Mouse (Mus musculus) layer of hippocampus, adult 18-20 months (tissue): ENCODE measurements at regions not wholly inside any gene's neighbourhood (a gene's known extent, or its start where the extent isn't known, plus 50 kb on each side); places are given as distances from the start of the nearest gene placed in this dataset.
A peak's percentile ranks its signal among the peaks of the same experiment; 100 is the strongest.
"Not testable (repeated sequence)": the region's sequence is repeated elsewhere in the genome, so short reads cannot be mapped to it uniquely, and the experiment has no call there.

Experiments
- DNase-seq, 2 experiments: peaks; one replicate each; pipeline ENCODE4 v3.0.0; 2022; ENCODE audit warnings: low spot score in 2 of 2

GRCm38 (mm10) chr15:93094202-93095135, 180.5 kb downstream of the Gxylt1 start:
- DNase-seq = no peak

DNA sequence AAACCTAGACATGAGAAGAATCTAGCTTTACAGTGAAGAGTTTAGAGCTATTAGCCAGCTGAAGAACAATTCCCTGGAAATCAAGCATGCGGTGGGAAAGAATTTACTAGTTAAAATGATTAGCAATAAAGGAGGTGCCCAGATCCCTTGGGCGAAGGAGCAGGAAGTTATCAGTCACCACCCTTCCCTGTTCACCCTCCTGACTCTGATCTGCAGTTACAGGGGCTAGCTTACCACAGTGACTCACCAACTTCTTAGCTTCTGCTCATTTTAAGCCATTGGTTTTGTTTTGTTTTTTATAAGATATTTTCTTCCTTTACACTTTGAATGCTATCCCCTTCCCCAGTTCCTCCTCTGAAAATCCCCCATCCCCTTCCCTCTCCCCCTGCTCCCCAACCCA, 183.6 kb downstream of the Gxylt1 start:
- no peak for DNase-seq

- peak; percentile 60 to 80 for DNase-seq
Measured at GRCm38 (mm10) chr15:93089347-93089746, 185.6 kb downstream of the Gxylt1 start.

DNA sequence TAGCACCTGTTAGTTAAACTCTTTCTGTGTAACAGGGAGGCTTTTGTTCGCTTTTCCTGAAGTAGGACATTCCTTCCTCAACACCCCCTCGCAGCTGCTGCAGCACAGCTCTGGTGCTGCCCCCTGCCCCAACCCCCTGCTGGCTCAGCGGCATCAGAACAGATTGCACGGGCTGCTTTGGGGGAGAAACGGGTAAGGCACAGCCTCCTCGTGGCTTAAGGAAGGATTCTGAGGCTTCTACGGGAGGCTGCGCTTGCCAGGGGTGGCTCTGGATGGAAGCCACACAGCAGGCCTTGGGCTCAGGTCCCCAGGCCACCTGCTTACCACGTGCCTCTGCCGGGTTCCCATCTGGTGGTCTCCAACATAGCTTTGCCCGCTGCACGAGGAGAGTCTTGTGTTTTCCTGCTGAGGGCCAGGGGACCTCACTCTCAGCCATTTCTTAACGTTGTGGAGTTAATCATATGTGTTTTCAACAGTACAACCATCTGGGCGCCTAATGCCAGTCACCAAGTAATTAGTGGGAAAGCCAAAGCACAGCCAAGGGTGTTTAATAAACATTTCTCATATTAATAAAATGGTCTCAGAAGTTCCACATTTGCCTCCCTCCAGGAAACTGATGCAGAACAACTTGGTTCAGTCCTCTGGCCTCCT, 189.9 kb downstream of the Gxylt1 start:
- DNase-seq = peak; percentile 37 to 44

DNA sequence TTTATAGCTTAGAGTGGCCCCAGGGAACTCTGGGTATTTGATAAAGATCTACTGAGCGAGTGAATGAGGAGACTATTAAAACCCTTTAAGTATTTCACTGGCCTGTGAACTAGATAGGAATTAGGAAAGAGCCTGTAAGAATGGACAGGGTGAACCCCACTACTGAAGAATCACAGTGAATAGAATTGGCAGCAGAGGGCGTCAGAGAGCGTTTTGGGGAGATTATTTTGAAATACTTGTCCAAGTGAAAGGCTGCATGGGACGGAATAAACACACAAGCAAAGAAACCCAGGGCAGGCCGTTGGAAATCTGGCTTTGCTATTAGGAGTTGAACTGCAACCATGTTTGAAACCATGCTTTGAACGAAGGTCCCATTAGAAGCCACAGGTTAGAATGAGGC, 200.9 kb downstream of the Gxylt1 start:
- no peak for DNase-seq

GRCm38 (mm10) chr15:93062213-93063131, 212.5 kb downstream of the Gxylt1 start:
- no peak for DNase-seq

DNA sequence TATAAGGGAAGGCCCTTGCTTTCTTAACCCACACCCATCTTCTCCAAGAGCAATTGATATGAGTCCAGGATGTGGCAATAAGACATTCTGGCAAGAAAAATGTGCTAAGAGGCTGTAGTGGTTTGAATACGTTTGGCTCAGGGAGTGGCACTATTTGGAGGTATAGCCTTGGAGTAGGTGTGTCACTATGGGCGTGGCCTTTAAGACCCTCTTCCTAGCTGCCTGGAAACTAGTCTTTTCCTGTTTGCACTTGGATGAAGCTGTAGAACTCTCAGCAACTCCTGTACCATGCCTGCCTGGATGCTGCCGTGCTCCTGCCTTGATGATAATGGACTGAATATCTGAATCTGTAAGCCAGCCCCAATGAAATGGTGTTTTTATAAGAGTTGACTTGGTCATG, 221.5 kb downstream of the Gxylt1 start:
- no peak for DNase-seq

- DNase-seq = no peak
Measured at GRCm38 (mm10) chr15:93027185-93027584, 247.8 kb downstream of the Gxylt1 start.

DNA sequence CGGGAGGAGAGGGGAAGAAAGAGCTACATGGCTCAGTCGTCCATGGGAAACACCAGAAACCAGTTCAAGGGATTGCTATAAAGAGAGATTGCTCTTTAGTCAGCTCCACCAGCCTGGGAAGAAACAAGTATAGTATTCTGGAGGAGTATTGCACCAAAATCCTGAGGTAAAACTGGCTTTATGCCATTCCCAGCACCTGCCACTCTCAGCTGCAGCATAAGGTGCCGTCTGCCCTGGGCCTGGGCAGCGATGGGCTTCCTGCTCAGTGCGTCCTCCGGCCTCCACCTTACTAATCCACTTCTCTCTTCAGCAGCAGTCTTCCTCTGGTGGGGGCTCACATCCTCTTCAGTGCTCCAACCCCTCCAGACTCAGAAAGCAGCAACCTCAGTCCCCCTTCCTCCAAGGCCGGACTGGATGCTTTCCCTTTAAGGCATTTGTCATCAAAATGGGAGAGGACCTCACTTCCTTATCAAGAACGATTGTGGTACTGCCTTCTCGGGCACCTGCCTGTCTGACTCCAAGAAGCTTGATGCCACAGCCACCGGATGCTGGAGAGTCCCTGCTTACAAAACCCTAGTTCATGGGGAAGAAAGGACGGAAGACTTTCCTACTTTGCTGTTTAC, 248.4 kb downstream of the Gxylt1 start:
- no peak for DNase-seq

DNA sequence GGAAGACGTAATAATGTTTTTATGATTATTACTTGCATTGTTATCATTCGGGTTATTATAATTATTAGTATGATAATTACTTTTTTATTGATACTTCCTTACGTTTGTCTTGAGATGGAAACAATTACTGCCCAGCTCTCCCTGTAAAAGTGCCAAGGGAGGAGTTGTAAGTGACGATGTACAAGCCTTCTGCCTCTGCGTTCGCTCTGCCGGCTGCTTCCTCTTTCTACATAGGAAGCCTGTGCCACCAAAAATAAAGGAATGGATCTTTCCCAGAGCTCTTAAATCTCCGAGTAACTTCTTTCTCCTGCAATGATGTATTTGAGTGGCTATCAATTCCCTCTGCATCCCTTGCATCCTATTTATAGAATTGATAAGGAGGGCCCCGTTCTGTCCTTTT, 249.2 kb downstream of the Gxylt1 start:
- DNase-seq = no peak

- no peak for DNase-seq
Measured at GRCm38 (mm10) chr15:93024171-93024570, 250.8 kb downstream of the Gxylt1 start.

GRCm38 (mm10) chr15:93011166-93011565, 263.8 kb downstream of the Gxylt1 start:
- DNase-seq = no peak

GRCm38 (mm10) chr15:93010629-93011028, 264.4 kb downstream of the Gxylt1 start:
- no peak for DNase-seq

- no peak for DNase-seq
Measured at GRCm38 (mm10) chr15:93005751-93006231, 269.2 kb downstream of the Gxylt1 start.

- not testable (repeated sequence) for DNase-seq
Measured at GRCm38 (mm10) chr15:93005186-93005585, 269.8 kb downstream of the Gxylt1 start.

GRCm38 (mm10) chr15:93004551-93004950, 270.4 kb downstream of the Gxylt1 start:
- no peak for DNase-seq

DNA sequence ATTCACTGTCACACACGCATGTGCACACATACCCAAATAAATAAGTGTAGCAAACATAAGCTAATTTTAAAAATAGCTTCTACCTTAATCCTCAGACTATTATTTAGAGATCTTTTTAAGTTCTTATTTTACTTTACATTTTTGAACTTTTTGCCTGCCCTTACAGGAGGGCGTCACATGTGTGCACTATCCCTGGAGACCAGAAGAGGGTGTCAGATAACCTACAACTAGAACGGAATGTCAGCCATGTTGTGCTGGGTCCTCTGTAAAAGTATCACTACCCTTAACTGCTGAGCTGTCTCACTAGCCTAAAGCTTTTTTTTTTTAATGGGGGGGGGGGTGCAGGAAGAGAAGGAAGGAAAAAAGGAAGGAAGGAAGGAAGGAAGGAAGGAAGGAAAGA, 271.7 kb downstream of the Gxylt1 start:
- DNase-seq = no peak

DNA sequence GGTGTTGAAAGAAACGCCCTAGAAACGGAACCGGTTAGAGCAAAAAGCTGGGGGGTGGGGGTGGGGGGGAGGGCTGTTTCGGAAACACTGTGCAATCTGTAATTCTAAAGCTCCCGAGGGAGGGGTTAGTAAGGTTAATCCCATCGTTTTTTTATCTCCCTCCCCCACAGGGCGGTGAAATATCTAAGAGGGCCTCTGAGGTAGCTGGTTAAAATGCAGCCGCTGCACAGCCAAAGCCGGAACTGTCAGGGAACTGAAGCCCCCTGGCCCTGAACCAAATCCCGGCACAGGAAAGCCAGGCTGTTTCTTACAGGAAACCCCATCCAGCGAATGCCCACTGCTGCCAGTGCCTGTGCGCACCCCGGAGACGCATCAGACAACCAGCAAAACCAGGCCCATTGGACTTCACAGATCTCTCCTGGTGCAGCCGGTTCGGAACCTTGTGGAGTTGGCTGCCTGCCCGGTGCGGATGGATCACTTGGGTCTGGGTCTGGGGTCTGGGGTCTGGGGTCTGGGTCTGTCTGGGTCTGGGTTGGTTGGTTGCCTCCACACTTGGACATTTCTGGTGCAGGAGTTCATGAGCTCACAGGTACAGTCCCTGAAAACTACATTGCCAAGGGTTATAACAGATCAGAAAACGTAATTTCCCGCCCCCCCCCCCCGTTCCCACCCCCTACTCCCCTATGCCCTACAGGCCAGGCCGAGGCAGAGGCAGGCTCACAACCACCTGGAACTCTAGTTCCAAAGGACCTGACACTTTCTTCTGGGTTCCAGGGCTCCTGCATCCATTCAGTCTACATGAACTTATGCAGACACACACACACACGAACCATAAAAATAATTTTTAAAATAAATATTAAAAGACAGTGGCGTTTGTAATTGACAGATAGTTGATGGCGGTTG, 272.7 kb downstream of the Gxylt1 start:
- DNase-seq = peak in 1 of 2 experiments; percentile 25

- peak in 1 of 2 experiments; percentile 20 for DNase-seq
Measured at GRCm38 (mm10) chr15:93001346-93002001, 273.5 kb downstream of the Gxylt1 start.
